31 mouse cellular contexts compared by ENCODE assay signal in genomic region chr13:74098913-74099312, GRCm38 (mm10). TPM values are rescaled to one million over a fixed set of nuclear protein-coding genes. Genes with fewer than 3 reads are reported as not detected.
DNase-seq lines count a peak whose midpoint lies in the region; ATAC-seq and TF ChIP-seq lines count a peak whose summit lies in the region.
"Had no signal": no experiment of that assay in that cellular context is flagged by ENCODE, and none has a peak within 500 bp of the region (broad histone marks: within the 10 kb centered on the region; RNA-seq: fewer than 3 reads in every experiment).

No protein-coding gene starts in this region.

- WGBS in heart, embryonic 14.5 days = 41% methylated on average over 6 of the region's 6 CpGs
- 39% methylated on average over 6 of the region's 6 CpGs for WGBS in heart, postnatal 0 days
- 61% methylated on average over 6 of the region's 6 CpGs for WGBS in intestine, embryonic 16.5 days

- H3K4me2 ChIP-seq in heart, embryonic 14.5 days (ENCODE audit: low read length) = peak overlapping the region; percentile 29
- no peak overlapping the region for H3K4me2 ChIP-seq in heart, postnatal 0 days (ENCODE audit: low read depth, low read length)
- no peak overlapping the region for H3K4me2 ChIP-seq in intestine, embryonic 16.5 days (ENCODE audit: low read depth, low read length)
- H3K4me2 ChIP-seq: embryonic facial prominence, embryonic 15.5 days; forebrain, embryonic 12.5 days; hindbrain, embryonic 12.5 days; liver, embryonic 12.5 days; midbrain, embryonic 11.5 days had no signal

- no peak overlapping the region for H3K4me3 ChIP-seq in heart, embryonic 14.5 days (ENCODE audit: control insufficient read depth in 1 of 2, insufficient read depth in 1 of 2, low read depth in 1 of 2, low read length in 2 of 2)
- no peak overlapping the region for H3K4me3 ChIP-seq in heart, postnatal 0 days (ENCODE audit: low read depth, low read length)
- H3K4me3 ChIP-seq in intestine, embryonic 16.5 days (ENCODE audit: low read length) = no peak overlapping the region
- H3K4me3 ChIP-seq: embryonic facial prominence, embryonic 15.5 days; forebrain, embryonic 12.5 days; hindbrain, embryonic 12.5 days; liver, embryonic 12.5 days had no signal

- peak; percentile 32 to 47 for DNase-seq in heart, adult 18-20 months
- no peak for DNase-seq in heart, postnatal 14 days
- DNase-seq in heart, postnatal 0 days (ENCODE audit: low spot score) = peak; percentile 65
- no peak for DNase-seq in embryo, embryonic 10 days (ENCODE audit: low spot score)
- DNase-seq in kidney, adult 18-20 months = no peak
- DNase-seq: adrenal gland, postnatal 14 days; cerebellum, adult 11 months; cerebellum, adult 9-10 months; forebrain, postnatal 0 days; kidney, adult 2 months; kidney, postnatal 4 days; layer of hippocampus, postnatal 36 days; left cerebral cortex, postnatal 4 days; liver, postnatal 0 days; lung, postnatal 36 days; right cerebral cortex, postnatal 4 days; thymus, postnatal 4 days had no signal

- H3K36me3 ChIP-seq in heart, embryonic 14.5 days (ENCODE audit: control insufficient read depth, insufficient read depth, low read length) = no peaks in the 10 kb centered on the region
- H3K36me3 ChIP-seq in heart, postnatal 0 days (replicated peaks; ENCODE audit: control insufficient read depth, insufficient read depth, low read length) = no peaks in the 10 kb centered on the region
- H3K36me3 ChIP-seq in intestine, embryonic 16.5 days (ENCODE audit: control insufficient read depth, insufficient read depth, low read length) = no peaks in the 10 kb centered on the region
- H3K36me3 ChIP-seq: embryonic facial prominence, embryonic 15.5 days; forebrain, embryonic 12.5 days; hindbrain, embryonic 12.5 days; liver, embryonic 12.5 days had no signal

- peak overlapping the region; percentile 50 to 58; a peak in 3 of 4 replicates for H3K27ac ChIP-seq in heart, embryonic 14.5 days (replicated peaks in 1 of 2; ENCODE audit: control insufficient read depth in 1 of 2, insufficient read depth in 1 of 2, low read depth in 2 of 2, low read length in 2 of 2)
- peak overlapping the region; percentile 71 for H3K27ac ChIP-seq in heart, postnatal 0 days (ENCODE audit: low read depth)
- H3K27ac ChIP-seq in intestine, embryonic 16.5 days (ENCODE audit: low read length) = peak overlapping the region; percentile 50
- H3K27ac ChIP-seq: embryonic facial prominence, embryonic 15.5 days; forebrain, embryonic 12.5 days; hindbrain, embryonic 12.5 days; hindbrain, postnatal 0 days; liver, embryonic 12.5 days had no signal

- no peak for TF ChIP-seq EP300 in heart, postnatal 0 days (IDR thresholded peaks at IDR 0.05; ENCODE audit: low read depth)

- H3K4me1 ChIP-seq in heart, embryonic 14.5 days (ENCODE audit: control insufficient read depth in 2 of 2, insufficient read depth in 2 of 2, low read length in 2 of 2) = peaks cover 5 to 14% of the 10 kb centered on the region in 2 experiments
- H3K4me1 ChIP-seq in heart, postnatal 0 days (ENCODE audit: control insufficient read depth, insufficient read depth) = peaks cover 11% of the 10 kb centered on the region
- peaks cover 4% of the 10 kb centered on the region for H3K4me1 ChIP-seq in intestine, embryonic 16.5 days (ENCODE audit: control insufficient read depth, insufficient read depth, low read length)
- H3K4me1 ChIP-seq: embryonic facial prominence, embryonic 15.5 days; forebrain, embryonic 12.5 days; hindbrain, embryonic 12.5 days; liver, embryonic 12.5 days had no signal

- H3K9ac ChIP-seq in heart, embryonic 14.5 days (ENCODE audit: low read length) = no peak overlapping the region
- H3K9ac ChIP-seq in heart, postnatal 0 days (replicated peaks; ENCODE audit: low read depth, low read length) = no peak overlapping the region
- H3K9ac ChIP-seq in intestine, embryonic 16.5 days (ENCODE audit: low read depth, low read length) = no peak overlapping the region
- H3K9ac ChIP-seq: embryonic facial prominence, embryonic 15.5 days; forebrain, embryonic 12.5 days; forebrain, postnatal 0 days; hindbrain, embryonic 12.5 days; liver, embryonic 12.5 days; liver, postnatal 0 days had no signal

- H3K9me3 ChIP-seq in heart, embryonic 14.5 days (ENCODE audit: control insufficient read depth, low read length) = no peaks in the 10 kb centered on the region
- no peaks in the 10 kb centered on the region for H3K9me3 ChIP-seq in heart, postnatal 0 days (replicated peaks; ENCODE audit: control insufficient read depth, low read length)
- no peaks in the 10 kb centered on the region for H3K9me3 ChIP-seq in intestine, embryonic 16.5 days (ENCODE audit: control insufficient read depth, low read length)
- H3K9me3 ChIP-seq: embryonic facial prominence, embryonic 15.5 days; forebrain, embryonic 12.5 days; hindbrain, embryonic 12.5 days; liver, embryonic 12.5 days had no signal

- ATAC-seq in heart, embryonic 14.5 days (ENCODE audit: insufficient number of reproducible peaks, insufficient read depth, low FRiP score, low read depth) = no peak
- peak; percentile 80 for ATAC-seq in heart, postnatal 0 days (ENCODE audit: insufficient read depth, low read depth)
- ATAC-seq in intestine, embryonic 16.5 days = no peak
- ATAC-seq: CD4-positive, CD25-positive, alpha-beta regulatory T cell, adult 4 months; forebrain, postnatal 0 days; hindbrain, postnatal 0 days; liver, embryonic 12.5 days; liver, postnatal 0 days; midbrain, embryonic 16.5 days had no signal

- intact Hi-C loops in heart, postnatal 14 days (cut with DNase I) = loop anchor here (5.0 kb wide), 2 partner anchors 73 to 127 kb away; no protein-coding TSS in a partner anchor

- no peaks in the 10 kb centered on the region for H3K27me3 ChIP-seq in heart, embryonic 14.5 days (ENCODE audit: control insufficient read depth, insufficient read depth, low read length)
- H3K27me3 ChIP-seq in heart, postnatal 0 days (ENCODE audit: control insufficient read depth, insufficient read depth, low read length) = no peaks in the 10 kb centered on the region
- H3K27me3 ChIP-seq in intestine, embryonic 16.5 days (replicated peaks; ENCODE audit: control insufficient read depth, insufficient read depth, low read length) = no peaks in the 10 kb centered on the region
- H3K27me3 ChIP-seq: embryonic facial prominence, embryonic 15.5 days; forebrain, embryonic 12.5 days; hindbrain, embryonic 12.5 days; liver, embryonic 12.5 days had no signal

- no peak for TF ChIP-seq CTCF in heart, postnatal 0 days (IDR thresholded peaks at IDR 0.05; ENCODE audit: low read depth)

RNA-seq across cellular contexts. Expression of gene Slc9a3, which starts 22.3 kb away (rescaled TPM):
- 1 to 10 TPM in 1 of 2 experiments, under 1 TPM in 1; 0.59 to 1.2 TPM for total RNA-seq in heart, adult 18-20 months (2021)
- total RNA-seq in heart, postnatal 14 days (2021) = under 1 TPM; 0.38 to 0.44 TPM
- polyA plus RNA-seq in heart, embryonic 14.5 days (2014; fragmentation: Nextera tagmentation; extraction: Ambion mirVana) = 0.08 and 0.30 TPM in 2 replicates
- total RNA-seq in heart, postnatal 0 days (2014; rRNA removed; ENCODE audit: low replicate concordance) = 1.4 TPM in 1 of 2 replicates, not detected in the other
- polyA plus RNA-seq in heart, postnatal 0 days (2015; fragmentation: Nextera tagmentation; extraction: Ambion mirVana) = 0.47 and 0.67 TPM in 2 replicates
- 8.5 and 10.3 TPM in 2 replicates for polyA plus RNA-seq in intestine, embryonic 16.5 days (2015; fragmentation: Nextera tagmentation; extraction: Ambion mirVana)
- total RNA-seq: megakaryocyte, adult 5-6 weeks; neutrophil, adult 5-6 weeks had no signal
- polyA plus RNA-seq: CD4-positive, CD25-positive, alpha-beta regulatory T cell, adult 4 months; forebrain, embryonic 12.5 days; hindbrain, embryonic 12.5 days; liver, embryonic 12.5 days; liver, postnatal 0 days; lung, embryonic 16.5 days; neural tube, embryonic 11.5 days had no signal

RNA-seq across cellular contexts. Expression of gene Cep72, which starts 36.8 kb away (rescaled TPM):
- under 1 TPM; 0.57 to 0.90 TPM for total RNA-seq in heart, adult 18-20 months (2021)
- 1 to 10 TPM; 1.6 to 2.2 TPM for total RNA-seq in heart, postnatal 14 days (2021)
- polyA plus RNA-seq in heart, embryonic 14.5 days (2014; fragmentation: Nextera tagmentation; extraction: Ambion mirVana) = 10.6 and 12.3 TPM in 2 replicates
- 3.9 and 5.5 TPM in 2 replicates for total RNA-seq in heart, postnatal 0 days (2014; rRNA removed; ENCODE audit: low replicate concordance)
- 4.5 and 4.8 TPM in 2 replicates for polyA plus RNA-seq in heart, postnatal 0 days (2015; fragmentation: Nextera tagmentation; extraction: Ambion mirVana)
- polyA plus RNA-seq in intestine, embryonic 16.5 days (2015; fragmentation: Nextera tagmentation; extraction: Ambion mirVana) = 9.9 and 12.7 TPM in 2 replicates

Comparison
In these comparisons a context has a peak if more than half of its experiments do, and no peak if none do; other contexts are left out.
1. DNase-seq: peak in heart, adult 18-20 months (2 of 2) and heart, postnatal 0 days (single experiment); none in heart, postnatal 14 days (0 of 2), embryo, embryonic 10 days (single experiment) and kidney, adult 18-20 months (single experiment).
2. Peak in every context shown above with its lines, with median percentiles within 50 percentile points of each other: H3K27ac ChIP-seq.